Mouse (Mus musculus): ENCODE measurements at regions not wholly inside any gene's neighbourhood (a gene's known extent, or its start where the extent isn't known, plus 50 kb on each side); places are given as distances from the start of the nearest gene placed in this dataset.

DNA sequence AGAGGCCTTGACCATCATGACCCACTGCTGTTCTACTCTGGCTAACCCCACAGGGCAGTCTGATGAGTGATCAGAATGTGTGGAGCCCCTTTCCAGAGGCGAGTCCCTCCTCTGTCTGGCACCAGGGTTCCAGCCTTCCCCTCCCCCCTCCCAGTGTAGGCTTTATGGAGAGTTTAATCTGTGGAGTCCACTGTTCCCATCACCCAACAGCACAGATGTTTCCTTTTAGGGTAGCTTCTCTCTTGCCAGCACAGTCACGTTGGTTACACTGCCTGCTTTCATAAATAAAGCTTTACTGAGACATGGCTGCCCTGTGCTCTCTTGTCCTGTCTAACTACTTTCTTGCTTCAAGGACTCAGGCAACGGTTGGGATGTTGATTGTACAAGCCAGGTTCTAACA, 76.9 kb upstream of the Sulf2 start:
- ATAC-seq (replicated peaks in 1 of 2; ENCODE audit: insufficient read depth in 1 of 2, low FRiP score in 2 of 2, low TSS enrichment in 1 of 2, low read depth in 1 of 2, poor library complexity in 2 of 2, severe bottlenecking in 2 of 2): no peak

DNA sequence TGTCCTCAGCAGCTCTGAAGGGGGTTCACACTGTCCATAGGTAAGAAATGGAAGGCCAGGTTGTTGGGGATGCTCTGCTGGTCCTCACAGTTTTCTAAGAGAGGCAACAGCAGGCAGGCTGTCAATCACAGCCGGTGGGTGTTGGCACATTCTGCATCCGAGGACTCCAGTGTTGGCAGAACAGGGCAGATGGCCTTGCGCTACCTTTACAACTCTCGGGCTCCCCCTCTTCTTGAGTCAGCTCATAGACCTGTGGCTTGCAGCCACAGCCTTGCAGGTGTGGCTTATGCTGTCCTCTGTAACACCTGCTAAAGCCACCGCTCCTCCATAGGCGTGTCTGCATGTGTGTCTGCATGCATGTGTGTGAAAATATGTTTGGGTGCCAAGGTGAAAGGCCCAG, 75.2 kb upstream of the Sulf2 start:
- ATAC-seq (replicated peaks in 1 of 2; ENCODE audit: insufficient read depth in 1 of 2, low FRiP score in 2 of 2, low TSS enrichment in 1 of 2, low read depth in 1 of 2, poor library complexity in 2 of 2, severe bottlenecking in 2 of 2): no peak

DNA sequence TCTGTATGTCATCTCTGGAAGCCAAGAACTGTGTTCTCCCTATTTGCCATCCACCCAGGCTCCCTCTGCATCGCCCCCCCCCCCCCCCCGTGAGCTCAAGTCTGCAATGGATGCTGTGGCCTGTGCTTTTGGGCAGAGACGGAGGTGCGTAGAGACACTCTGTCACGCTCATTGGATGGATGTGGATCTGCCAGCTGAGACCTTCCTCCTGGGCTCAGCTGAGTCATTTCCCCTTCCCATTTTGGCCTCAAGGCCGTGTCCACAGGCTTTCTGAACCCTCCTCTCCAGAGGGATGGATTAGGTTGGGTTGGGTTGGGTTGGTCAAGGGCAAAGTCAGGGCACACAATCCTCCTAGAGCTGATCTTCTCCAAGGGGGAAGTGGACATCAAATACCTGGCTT, 72.9 kb upstream of the Sulf2 start:
- 0 out of 4 replicates have a peak, but pooled peaks of 1 of the 2 experiments have one; percentile 20 for ATAC-seq (replicated peaks in 1 of 2; ENCODE audit: insufficient read depth in 1 of 2, low FRiP score in 2 of 2, low TSS enrichment in 1 of 2, low read depth in 1 of 2, poor library complexity in 2 of 2, severe bottlenecking in 2 of 2)

- ATAC-seq (replicated peaks in 1 of 2; ENCODE audit: insufficient read depth in 1 of 2, low FRiP score in 2 of 2, low TSS enrichment in 1 of 2, low read depth in 1 of 2, poor library complexity in 2 of 2, severe bottlenecking in 2 of 2): no peak
These were observed 72.0 kb upstream of the Sulf2 start for GRCm38 (mm10) chr2:166227496-166227895.

GRCm38 (mm10) chr2:166226929-166227328, 71.5 kb upstream of the Sulf2 start:
- ATAC-seq (replicated peaks in 1 of 2; ENCODE audit: insufficient read depth in 1 of 2, low FRiP score in 2 of 2, low TSS enrichment in 1 of 2, low read depth in 1 of 2, poor library complexity in 2 of 2, severe bottlenecking in 2 of 2): no peak

- ATAC-seq (replicated peaks in 1 of 2; ENCODE audit: insufficient read depth in 1 of 2, low FRiP score in 2 of 2, low TSS enrichment in 1 of 2, low read depth in 1 of 2, poor library complexity in 2 of 2, severe bottlenecking in 2 of 2): no peak
These were observed 70.9 kb upstream of the Sulf2 start for GRCm38 (mm10) chr2:166226331-166226730.

DNA sequence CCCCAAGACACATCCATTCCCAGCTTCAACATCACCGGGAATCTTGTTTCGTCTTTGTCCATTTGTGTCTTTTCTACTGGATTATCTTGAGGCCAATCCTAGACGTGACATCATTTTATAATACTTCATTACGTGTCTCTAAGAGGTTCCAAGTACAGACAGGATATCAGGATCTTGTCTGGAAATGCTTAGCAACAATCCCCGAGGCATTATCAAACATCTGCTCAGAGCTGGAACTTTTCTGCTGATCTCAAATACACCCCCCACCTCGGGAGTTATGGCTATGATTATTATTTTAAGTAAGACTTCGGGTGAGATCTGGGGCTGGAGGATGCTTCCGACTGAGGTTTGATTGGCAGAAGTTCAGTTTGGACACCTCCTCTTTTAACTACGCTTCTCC, 69.9 kb upstream of the Sulf2 start:
- no peak for ATAC-seq (replicated peaks in 1 of 2; ENCODE audit: insufficient read depth in 1 of 2, low FRiP score in 2 of 2, low TSS enrichment in 1 of 2, low read depth in 1 of 2, poor library complexity in 2 of 2, severe bottlenecking in 2 of 2)

DNA sequence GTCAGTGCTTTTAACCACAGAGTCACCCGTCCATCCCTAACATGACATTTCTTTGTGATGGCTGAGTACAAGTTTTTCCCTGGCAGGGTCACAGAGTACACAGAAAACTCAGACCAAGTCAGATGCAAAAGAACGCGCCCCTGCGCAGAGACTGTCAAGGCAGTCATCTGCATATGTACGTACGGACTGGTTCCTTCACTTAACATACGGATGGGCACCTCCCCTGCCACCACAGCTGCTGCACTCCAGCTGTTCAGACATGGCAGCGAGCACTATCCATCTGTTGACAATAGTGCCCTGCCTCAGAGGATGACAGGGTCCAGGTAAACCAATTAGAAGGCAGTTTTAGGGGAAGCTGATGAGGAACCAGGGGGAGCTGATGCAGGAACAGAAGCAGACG, 63.3 kb upstream of the Sulf2 start:
- ATAC-seq (replicated peaks in 1 of 2; ENCODE audit: insufficient read depth in 1 of 2, low FRiP score in 2 of 2, low TSS enrichment in 1 of 2, low read depth in 1 of 2, poor library complexity in 2 of 2, severe bottlenecking in 2 of 2): no peak

DNA sequence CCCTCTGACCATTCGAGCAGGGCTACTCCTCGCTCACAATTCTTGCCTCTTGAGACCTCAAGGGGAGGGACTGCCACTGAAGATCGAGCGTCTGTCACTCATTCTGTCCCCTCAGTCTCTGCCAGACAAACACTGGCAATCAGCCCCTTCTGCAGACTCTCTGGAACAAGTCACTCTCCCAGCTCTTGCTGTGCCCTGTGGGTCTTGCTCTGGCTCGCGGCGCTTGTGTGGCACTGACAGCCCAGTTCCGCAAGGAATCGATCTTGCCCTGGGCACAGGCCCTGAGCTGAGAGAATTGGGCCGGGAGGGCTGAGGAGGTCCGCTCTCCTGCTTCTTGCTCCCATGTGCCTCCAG, 61.0 kb upstream of the Sulf2 start:
- no peak for ATAC-seq (replicated peaks in 1 of 2; ENCODE audit: insufficient read depth in 1 of 2, low FRiP score in 2 of 2, low TSS enrichment in 1 of 2, low read depth in 1 of 2, poor library complexity in 2 of 2, severe bottlenecking in 2 of 2)

DNA sequence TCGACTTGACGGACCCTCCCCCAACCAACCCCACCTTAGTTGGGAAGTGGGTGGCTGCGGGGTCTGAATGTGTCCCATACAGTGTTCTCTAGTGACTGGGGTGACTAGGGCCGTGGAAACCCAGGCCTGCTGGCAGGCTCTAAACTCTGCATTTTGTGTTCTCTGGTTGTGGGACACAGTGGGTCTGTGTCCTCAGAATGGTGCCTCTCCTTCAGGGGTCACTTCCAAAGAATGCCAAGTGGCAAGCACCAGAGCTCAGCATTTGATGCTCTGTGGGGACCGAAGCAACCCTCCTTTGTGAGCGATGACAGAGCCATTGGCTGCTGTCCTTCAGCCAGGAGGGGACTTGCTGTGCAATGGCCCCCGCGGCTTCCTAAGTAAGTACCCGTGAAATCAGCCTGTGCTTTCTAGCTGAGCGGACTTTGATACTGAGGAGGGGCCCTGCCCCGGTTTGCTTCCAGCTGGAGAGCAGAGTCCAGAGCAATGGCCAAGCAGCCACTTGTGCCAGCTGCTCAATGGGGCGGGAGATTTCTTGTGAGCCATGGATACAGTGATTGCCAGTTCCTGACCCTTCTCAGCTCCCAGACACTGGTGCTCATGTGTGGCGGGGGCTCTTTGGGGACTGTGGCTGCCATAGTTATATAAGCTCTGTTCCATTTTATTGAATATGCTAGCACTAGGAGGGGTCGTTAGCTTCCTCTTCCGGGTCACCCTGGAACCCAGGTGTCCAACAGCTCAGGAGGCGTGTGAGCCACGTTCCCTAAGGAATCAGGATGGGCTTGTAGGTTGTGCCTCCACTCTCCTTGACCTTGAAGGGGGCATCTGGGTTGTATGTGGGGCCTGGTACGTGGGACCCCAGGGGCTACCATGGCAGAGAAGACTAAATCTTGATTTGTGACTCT, 60.4 kb upstream of the Sulf2 start:
- ATAC-seq (replicated peaks in 1 of 2; ENCODE audit: insufficient read depth in 1 of 2, low FRiP score in 2 of 2, low TSS enrichment in 1 of 2, low read depth in 1 of 2, poor library complexity in 2 of 2, severe bottlenecking in 2 of 2): no peak

DNA sequence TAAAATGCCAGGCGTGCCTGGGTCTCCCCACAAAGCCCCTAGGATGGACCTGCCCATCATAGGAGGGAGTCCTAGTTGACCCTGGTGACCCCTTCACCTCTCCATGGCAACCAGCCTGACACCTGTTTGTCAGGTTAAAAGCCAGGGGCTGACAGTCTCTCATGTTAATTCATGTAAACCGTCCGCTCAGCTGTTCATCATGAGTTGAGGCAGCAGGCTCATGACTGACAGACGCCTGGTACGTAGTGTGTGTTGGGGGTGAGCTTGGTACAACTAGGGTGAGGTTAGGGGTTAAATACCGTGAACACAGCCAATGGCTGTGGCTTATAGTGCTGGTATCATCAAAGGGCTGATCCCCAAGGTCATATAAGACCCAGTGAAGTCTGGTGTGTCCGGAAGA, 59.7 kb upstream of the Sulf2 start:
- ATAC-seq (replicated peaks in 1 of 2; ENCODE audit: insufficient read depth in 1 of 2, low FRiP score in 2 of 2, low TSS enrichment in 1 of 2, low read depth in 1 of 2, poor library complexity in 2 of 2, severe bottlenecking in 2 of 2): no peak

GRCm38 (mm10) chr2:166207145-166207508, 51.7 kb upstream of the Sulf2 start:
- no peak for ATAC-seq (replicated peaks in 1 of 2; ENCODE audit: insufficient read depth in 1 of 2, low FRiP score in 2 of 2, low TSS enrichment in 1 of 2, low read depth in 1 of 2, poor library complexity in 2 of 2, severe bottlenecking in 2 of 2)

- 0 out of 4 replicates have a peak, but pooled peaks of 1 of the 2 experiments have one; percentile 12 for ATAC-seq (replicated peaks in 1 of 2; ENCODE audit: insufficient read depth in 1 of 2, low FRiP score in 2 of 2, low TSS enrichment in 1 of 2, low read depth in 1 of 2, poor library complexity in 2 of 2, severe bottlenecking in 2 of 2)
These were observed 51.1 kb upstream of the Sulf2 start for GRCm38 (mm10) chr2:166206396-166207144.
